Mouse (Mus musculus) embryo, embryonic 10.5 days (tissue): Measurements from ENCODE around the gene Brinp1.
"Not testable (repeated sequence)": the region's sequence is repeated elsewhere in the genome, so short reads cannot be mapped to it uniquely, and the experiment has no call there.

Source experiments
- DNase-seq: peaks from one replicate; pipeline ENCODE4 v3.0.0-alpha.2; 2015; ENCODE audit warnings: low spot score

Brinp1 gene

GRCm38 (mm10) chr4:68813997-68814396 is 140.2 kb downstream of the Brinp1 start:
- DNase-seq: not testable (repeated sequence)

- DNase-seq: no peak
Observed at GRCm38 (mm10) chr4:68806502-68806901, 147.7 kb downstream of the Brinp1 start.

GRCm38 (mm10) chr4:68801923-68802855 is 152.0 kb downstream of the Brinp1 start:
- DNase-seq: no peak

GRCm38 (mm10) chr4:68790003-68790402 is 164.2 kb downstream of the Brinp1 start:
- no peak for DNase-seq

- no peak for DNase-seq
Observed at GRCm38 (mm10) chr4:68788477-68788999, 165.7 kb downstream of the Brinp1 start.

- no peak for DNase-seq
Observed at GRCm38 (mm10) chr4:68787642-68788041, 166.6 kb downstream of the Brinp1 start.

- no peak for DNase-seq
Observed at GRCm38 (mm10) chr4:68768256-68768655, 185.9 kb downstream of the Brinp1 start.

- DNase-seq: no peak
Observed at GRCm38 (mm10) chr4:68767393-68767792, 186.8 kb downstream of the Brinp1 start.

- no peak for DNase-seq
Observed at GRCm38 (mm10) chr4:68765772-68766573, 188.2 kb downstream of the Brinp1 start.

GRCm38 (mm10) chr4:68764937-68765336 is 189.3 kb downstream of the Brinp1 start:
- no peak for DNase-seq

GRCm38 (mm10) chr4:68720983-68721382 is 233.2 kb downstream of the Brinp1 start:
- DNase-seq: peak; percentile 1
